Mouse (Mus musculus): ENCODE measurements around the gene St8sia1. TPM values are rescaled to one million over a fixed set of nuclear protein-coding genes. Genes with fewer than 3 reads are reported as not detected.

Gene St8sia1
- polyA plus RNA-seq, 1 experiment from 2014 or later, result 0.98 TPM

- Histone ChIP-seq H3K27ac (replicated peaks) (no peak overlapping the region), H3K4me1 (no peaks in the 10 kb centered on the region; the same call in 1 of the 2 replicates), H3K9ac (no peak overlapping the region), H3K27me3 (no peaks in the 10 kb centered on the region), H3K9me3 (replicated peaks) (no peaks in the 10 kb centered on the region), H3K36me3 (no peaks in the 10 kb centered on the region), H3K4me3 (replicated peaks) (no peak overlapping the region), H3K4me2 (replicated peaks) (no peak overlapping the region)
- no peak for ATAC-seq (ENCODE audit: insufficient number of reproducible peaks, low FRiP score, low TSS enrichment, low read depth)
- 58% methylated on average over 6 of the region's 6 CpGs for WGBS
These were observed 154.0 kb downstream of the St8sia1 start for GRCm38 (mm10) chr6:142810239-142810638.

GRCm38 (mm10) chr6:142809373-142810098, 154.7 kb downstream of the St8sia1 start:
- Histone ChIP-seq H3K9ac (no peak overlapping the region), H3K9me3 (replicated peaks) (no peaks in the 10 kb centered on the region), H3K27ac (replicated peaks) (no peak overlapping the region), H3K4me2 (replicated peaks) (no peak overlapping the region), H3K36me3 (no peaks in the 10 kb centered on the region), H3K4me1 (no peaks in the 10 kb centered on the region; the same call in 1 of the 2 replicates), H3K4me3 (replicated peaks) (no peak overlapping the region), H3K27me3 (no peaks in the 10 kb centered on the region)
- 41% methylated on average over 6 of the region's 6 CpGs for WGBS
- ATAC-seq (ENCODE audit: insufficient number of reproducible peaks, low FRiP score, low TSS enrichment, low read depth), result no peak

- no peaks in the 10 kb centered on the region for H3K27me3 ChIP-seq
- H3K9me3 ChIP-seq (replicated peaks), result no peaks in the 10 kb centered on the region
- H3K4me2 ChIP-seq (replicated peaks), result no peak overlapping the region
- no peak for ATAC-seq (ENCODE audit: insufficient number of reproducible peaks, low FRiP score, low TSS enrichment, low read depth)
- 0 out of 2 replicates have a peak, but pooled peaks cover 7% of the 10 kb centered on the region for H3K4me1 ChIP-seq
- H3K36me3 ChIP-seq, result no peaks in the 10 kb centered on the region
- H3K4me3 ChIP-seq (replicated peaks), result no peak overlapping the region
- WGBS, result 66% methylated on average over 4 of the region's 4 CpGs
- no peak overlapping the region for H3K9ac ChIP-seq
- no peak overlapping the region for H3K27ac ChIP-seq (replicated peaks)
These were observed 157.9 kb downstream of the St8sia1 start for GRCm38 (mm10) chr6:142806326-142806725.

GRCm38 (mm10) chr6:142804402-142804801, 159.8 kb downstream of the St8sia1 start, which contains the start of gene Sult6b2:
Sult6b2 (minus strand) TSS chr6:142804502.
- no peak for ATAC-seq (ENCODE audit: insufficient number of reproducible peaks, low FRiP score, low TSS enrichment, low read depth)
- Histone ChIP-seq H3K4me1 (0 out of 2 replicates have a peak, but pooled peaks cover 7% of the 10 kb centered on the region), H3K9ac (no peak within 1 kb of the TSS), H3K27ac (replicated peaks) (no peak within 1 kb of the TSS), H3K4me3 (replicated peaks) (no peak within 1 kb of the TSS), H3K36me3 (no peaks in the 10 kb centered on the region), H3K4me2 (replicated peaks) (no peak within 1 kb of the TSS), H3K9me3 (replicated peaks) (no peaks in the 10 kb centered on the region), H3K27me3 (no peaks in the 10 kb centered on the region)

GRCm38 (mm10) chr6:142802617-142803525, 161.4 kb downstream of the St8sia1 start:
- H3K4me1 ChIP-seq, result 0 out of 2 replicates have a peak, but pooled peaks cover 7% of the 10 kb centered on the region
- H3K27me3 ChIP-seq, result no peaks in the 10 kb centered on the region
- H3K4me3 ChIP-seq (replicated peaks), result no peak overlapping the region
- no peak overlapping the region for H3K4me2 ChIP-seq (replicated peaks)
- 31% methylated on average over 11 of the region's 11 CpGs for WGBS
- H3K27ac ChIP-seq (replicated peaks), result no peak overlapping the region
- H3K9ac ChIP-seq, result no peak overlapping the region
- ATAC-seq (ENCODE audit: insufficient number of reproducible peaks, low FRiP score, low TSS enrichment, low read depth), result no peak
- no peaks in the 10 kb centered on the region for H3K36me3 ChIP-seq
- no peaks in the 10 kb centered on the region for H3K9me3 ChIP-seq (replicated peaks)

GRCm38 (mm10) chr6:142801687-142802086, 162.6 kb downstream of the St8sia1 start:
- ATAC-seq (ENCODE audit: insufficient number of reproducible peaks, low FRiP score, low TSS enrichment, low read depth), result no peak
- no peaks in the 10 kb centered on the region for H3K27me3 ChIP-seq
- H3K36me3 ChIP-seq, result no peaks in the 10 kb centered on the region
- no peak overlapping the region for H3K27ac ChIP-seq (replicated peaks)
- WGBS, result 76% methylated on average over 5 of the region's 5 CpGs
- H3K9me3 ChIP-seq (replicated peaks), result no peaks in the 10 kb centered on the region
- 0 out of 2 replicates have a peak, but pooled peaks cover 7% of the 10 kb centered on the region for H3K4me1 ChIP-seq
- no peak overlapping the region for H3K4me2 ChIP-seq (replicated peaks)
- H3K4me3 ChIP-seq (replicated peaks), result no peak overlapping the region
- H3K9ac ChIP-seq, result no peak overlapping the region

GRCm38 (mm10) chr6:142799704-142800374, 164.4 kb downstream of the St8sia1 start:
- Histone ChIP-seq H3K4me1 (0 out of 2 replicates have a peak, but pooled peaks cover 7% of the 10 kb centered on the region), H3K9ac (no peak overlapping the region), H3K27ac (replicated peaks) (no peak overlapping the region), H3K4me2 (replicated peaks) (no peak overlapping the region), H3K4me3 (replicated peaks) (no peak overlapping the region), H3K36me3 (no peaks in the 10 kb centered on the region), H3K9me3 (replicated peaks) (no peaks in the 10 kb centered on the region), H3K27me3 (no peaks in the 10 kb centered on the region)
- 70% methylated on average over 7 of the region's 7 CpGs for WGBS
- no peak for ATAC-seq (ENCODE audit: insufficient number of reproducible peaks, low FRiP score, low TSS enrichment, low read depth)

GRCm38 (mm10) chr6:142798837-142799236, 165.4 kb downstream of the St8sia1 start:
- H3K27ac ChIP-seq (replicated peaks), result no peak overlapping the region
- 89% methylated on average over 9 of the region's 9 CpGs for WGBS
- no peaks in the 10 kb centered on the region for H3K27me3 ChIP-seq
- H3K9ac ChIP-seq, result no peak overlapping the region
- ATAC-seq (ENCODE audit: insufficient number of reproducible peaks, low FRiP score, low TSS enrichment, low read depth), result no peak
- H3K4me1 ChIP-seq, result 0 out of 2 replicates have a peak, but pooled peaks cover 7% of the 10 kb centered on the region
- H3K4me2 ChIP-seq (replicated peaks), result no peak overlapping the region
- no peaks in the 10 kb centered on the region for H3K36me3 ChIP-seq
- no peaks in the 10 kb centered on the region for H3K9me3 ChIP-seq (replicated peaks)
- H3K4me3 ChIP-seq (replicated peaks), result no peak overlapping the region

GRCm38 (mm10) chr6:142797996-142798395, 166.3 kb downstream of the St8sia1 start:
- 0 out of 2 replicates have a peak, but pooled peaks cover 7% of the 10 kb centered on the region for H3K4me1 ChIP-seq
- H3K27ac ChIP-seq (replicated peaks), result no peak overlapping the region
- no peaks in the 10 kb centered on the region for H3K36me3 ChIP-seq
- H3K9me3 ChIP-seq (replicated peaks), result no peaks in the 10 kb centered on the region
- H3K27me3 ChIP-seq, result no peaks in the 10 kb centered on the region
- no peak for ATAC-seq (ENCODE audit: insufficient number of reproducible peaks, low FRiP score, low TSS enrichment, low read depth)
- WGBS, result 88% methylated on average over 1 of the region's 1 CpGs
- no peak overlapping the region for H3K4me2 ChIP-seq (replicated peaks)
- H3K4me3 ChIP-seq (replicated peaks), result no peak overlapping the region
- H3K9ac ChIP-seq, result no peak overlapping the region

GRCm38 (mm10) chr6:142795655-142796441, 168.4 kb downstream of the St8sia1 start:
- Histone ChIP-seq H3K9me3 (replicated peaks) (no peaks in the 10 kb centered on the region), H3K27ac (replicated peaks) (no peak overlapping the region), H3K27me3 (no peaks in the 10 kb centered on the region), H3K4me2 (replicated peaks) (no peak overlapping the region), H3K9ac (no peak overlapping the region), H3K4me1 (peaks cover 4% of the 10 kb centered on the region; the same call in 1 of the 2 replicates), H3K36me3 (no peaks in the 10 kb centered on the region), H3K4me3 (replicated peaks) (no peak overlapping the region)
- ATAC-seq (ENCODE audit: insufficient number of reproducible peaks, low FRiP score, low TSS enrichment, low read depth), result no peak
- 73% methylated on average over 15 of the region's 15 CpGs for WGBS

Data from embryonic facial prominence, embryonic 15.5 days (tissue).